Mouse (Mus musculus) liver, embryonic 12.5 days (tissue): Measurements from ENCODE around the gene Slc7a14. TPM values are rescaled to one million over a fixed set of nuclear protein-coding genes. Genes with fewer than 3 reads are reported as not detected.
"Not testable (repeated sequence)": the region's sequence is repeated elsewhere in the genome, so short reads cannot be mapped to it uniquely, and the experiment has no call there.

Source experiments
- ATAC-seq: fragments of 200-750 bp; cut with Nextera tagmentation; 2 replicates; pipeline ENCODE4 v1.8.0; 2017; ENCODE audit warnings: moderate number of reproducible peaks, mild to moderate bottlenecking, moderate library complexity
- H3K27ac ChIP-seq: fragments of 300-500 bp; sonication (generic); 2 replicates; pipeline ENCODE4 v1.5.1; 2016; ENCODE audit warnings: mild to moderate bottlenecking
- H3K27me3 ChIP-seq: fragments of 300-500 bp; sonication (generic); replicated peaks from 2 replicates; pipeline ENCODE4 v1.6.1; 2016; ENCODE audit warnings: mild to moderate bottlenecking, moderate library complexity
- H3K36me3 ChIP-seq: fragments of 300-500 bp; sonication (generic); 2 replicates; pipeline ENCODE4 v1.6.1; 2016; ENCODE audit warnings: mild to moderate bottlenecking, moderate library complexity
- H3K4me1 ChIP-seq: fragments of 300-500 bp; sonication (generic); 2 replicates; pipeline ENCODE4 v1.6.1; 2016
- H3K4me2 ChIP-seq: fragments of 300-500 bp; sonication (generic); 2 replicates; pipeline ENCODE4 v1.6.1; 2016; ENCODE audit warnings: mild to moderate bottlenecking, moderate library complexity
- H3K4me3 ChIP-seq: fragments of 300-500 bp; sonication (generic); 2 replicates; pipeline ENCODE4 v1.5.1; 2016; ENCODE audit warnings: mild to moderate bottlenecking, moderate library complexity
- H3K9ac ChIP-seq: fragments of 300-500 bp; sonication (generic); 2 replicates; pipeline ENCODE4 v1.6.1; 2016; ENCODE audit warnings: mild to moderate bottlenecking, moderate library complexity
- H3K9me3 ChIP-seq: fragments of 300-500 bp; sonication (generic); replicated peaks from 2 replicates; pipeline ENCODE4 v1.6.1; 2016; ENCODE audit warnings: mild to moderate bottlenecking, moderate library complexity
- WGBS: fragments of 180-500 bp; shearing (Covaris S2); methylation state at CpG from one replicate; pipeline ENCODE4 v1.1.7; 2016; ENCODE audit not compliant: insufficient replicate concordance; 5-methylcytosine and 5-hydroxymethylcytosine counted together
- polyA plus RNA-seq: library from polyadenylated mRNA; unstranded; fragments of >200 nt; fragmentation: Nextera tagmentation; extraction: Ambion mirVana; gene quantifications from 2 replicates; pipeline ENCODE4 v1.2.1, GENCODE M21; 2016

Gene Slc7a14
- polyA plus RNA-seq, 1 experiment from 2014 or later = 0.07 TPM

- H3K27me3 ChIP-seq = no peaks in the 10 kb centered on the region
- no peaks in the 10 kb centered on the region for H3K9me3 ChIP-seq
- no peak overlapping the region for H3K4me2 ChIP-seq
- 52% methylated on average over 3 of the region's 3 CpGs for WGBS
- no peaks in the 10 kb centered on the region for H3K36me3 ChIP-seq
- H3K9ac ChIP-seq = no peak overlapping the region
- H3K4me1 ChIP-seq = no peaks in the 10 kb centered on the region
- no peak overlapping the region for H3K4me3 ChIP-seq
- ATAC-seq = no peak
- H3K27ac ChIP-seq = no peak overlapping the region
Observed at GRCm38 (mm10) chr3:31287421-31287948, 22.7 kb downstream of the Slc7a14 start.

- Histone ChIP-seq H3K27me3 (no peaks in the 10 kb centered on the region), H3K4me1 (no peaks in the 10 kb centered on the region), H3K4me2 (no peak overlapping the region), H3K36me3 (no peaks in the 10 kb centered on the region), H3K9ac (no peak overlapping the region), H3K9me3 (no peaks in the 10 kb centered on the region), H3K4me3 (no peak overlapping the region), H3K27ac (no peak overlapping the region)
- WGBS = 51% methylated on average over 2 of the region's 2 CpGs
- no peak for ATAC-seq
Observed at GRCm38 (mm10) chr3:31281116-31281515, 29.1 kb downstream of the Slc7a14 start.

GRCm38 (mm10) chr3:31274875-31275274 is 35.3 kb downstream of the Slc7a14 start:
- ATAC-seq = no peak
- no peaks in the 10 kb centered on the region for H3K27me3 ChIP-seq
- no peak overlapping the region for H3K4me3 ChIP-seq
- no peak overlapping the region for H3K27ac ChIP-seq
- WGBS = 48% methylated on average over 2 of the region's 2 CpGs
- no peak overlapping the region for H3K9ac ChIP-seq
- H3K36me3 ChIP-seq = no peaks in the 10 kb centered on the region
- no peaks in the 10 kb centered on the region for H3K9me3 ChIP-seq
- no peak overlapping the region for H3K4me2 ChIP-seq
- no peaks in the 10 kb centered on the region for H3K4me1 ChIP-seq

- H3K27me3 ChIP-seq, H3K4me2 ChIP-seq, H3K27ac ChIP-seq, H3K9ac ChIP-seq, H3K4me1 ChIP-seq, H3K4me3 ChIP-seq, H3K9me3 ChIP-seq, ATAC-seq, H3K36me3 ChIP-seq: not testable (repeated sequence)
Observed at GRCm38 (mm10) chr3:31273247-31273646, 36.9 kb downstream of the Slc7a14 start.

- Histone ChIP-seq H3K27me3 (no peaks in the 10 kb centered on the region), H3K36me3 (no peaks in the 10 kb centered on the region), H3K4me1 (no peaks in the 10 kb centered on the region), H3K27ac (no peak overlapping the region), H3K4me3 (no peak overlapping the region), H3K9ac (no peak overlapping the region), H3K4me2 (no peak overlapping the region), H3K9me3 (no peaks in the 10 kb centered on the region)
- ATAC-seq = no peak
- 57% methylated on average over 2 of the region's 2 CpGs for WGBS
Observed at GRCm38 (mm10) chr3:31272635-31273034, 37.5 kb downstream of the Slc7a14 start.

- 55% methylated on average over 4 of the region's 4 CpGs for WGBS
- no peak for ATAC-seq
- Histone ChIP-seq H3K4me1 (no peaks in the 10 kb centered on the region), H3K27ac (no peak overlapping the region), H3K9me3 (no peaks in the 10 kb centered on the region), H3K4me3 (no peak overlapping the region), H3K4me2 (no peak overlapping the region), H3K9ac (no peak overlapping the region), H3K27me3 (no peaks in the 10 kb centered on the region), H3K36me3 (no peaks in the 10 kb centered on the region)
Observed at GRCm38 (mm10) chr3:31269551-31270317, 40.4 kb downstream of the Slc7a14 start.

- Histone ChIP-seq H3K27me3 (no peaks in the 10 kb centered on the region), H3K9me3 (no peaks in the 10 kb centered on the region), H3K4me2 (no peak overlapping the region), H3K4me1 (no peaks in the 10 kb centered on the region), H3K36me3 (no peaks in the 10 kb centered on the region), H3K4me3 (no peak overlapping the region), H3K27ac (no peak overlapping the region), H3K9ac (no peak overlapping the region)
- no peak for ATAC-seq
- WGBS = 59% methylated on average over 2 of the region's 2 CpGs
Observed at GRCm38 (mm10) chr3:31267921-31268320, 42.3 kb downstream of the Slc7a14 start.

GRCm38 (mm10) chr3:31266941-31267340 is 43.2 kb downstream of the Slc7a14 start:
- no peak for ATAC-seq
- no peaks in the 10 kb centered on the region for H3K27me3 ChIP-seq
- H3K36me3 ChIP-seq = no peaks in the 10 kb centered on the region
- no peak overlapping the region for H3K4me3 ChIP-seq
- H3K4me1 ChIP-seq = no peaks in the 10 kb centered on the region
- no peak overlapping the region for H3K9ac ChIP-seq
- no peaks in the 10 kb centered on the region for H3K9me3 ChIP-seq
- H3K27ac ChIP-seq = no peak overlapping the region
- no peak overlapping the region for H3K4me2 ChIP-seq
- 68% methylated on average over 7 of the region's 7 CpGs for WGBS

- H3K4me3 ChIP-seq = no peak overlapping the region
- H3K27me3 ChIP-seq = no peaks in the 10 kb centered on the region
- ATAC-seq = no peak
- H3K4me2 ChIP-seq = no peak overlapping the region
- H3K9ac ChIP-seq = no peak overlapping the region
- 64% methylated on average over 3 of the region's 3 CpGs for WGBS
- no peaks in the 10 kb centered on the region for H3K36me3 ChIP-seq
- no peaks in the 10 kb centered on the region for H3K4me1 ChIP-seq
- H3K27ac ChIP-seq = no peak overlapping the region
- H3K9me3 ChIP-seq = no peaks in the 10 kb centered on the region
Observed at GRCm38 (mm10) chr3:31263535-31263934, 46.6 kb downstream of the Slc7a14 start.

GRCm38 (mm10) chr3:31261418-31262014 is 48.7 kb downstream of the Slc7a14 start:
- no peaks in the 10 kb centered on the region for H3K4me1 ChIP-seq
- H3K4me2 ChIP-seq = no peak overlapping the region
- WGBS = 59% methylated on average over 7 of the region's 7 CpGs
- no peaks in the 10 kb centered on the region for H3K27me3 ChIP-seq
- H3K9ac ChIP-seq = no peak overlapping the region
- no peak for ATAC-seq
- no peaks in the 10 kb centered on the region for H3K9me3 ChIP-seq
- H3K27ac ChIP-seq = no peak overlapping the region
- no peaks in the 10 kb centered on the region for H3K36me3 ChIP-seq
- no peak overlapping the region for H3K4me3 ChIP-seq

GRCm38 (mm10) chr3:31260964-31261346 is 49.2 kb downstream of the Slc7a14 start:
- no peak overlapping the region for H3K27ac ChIP-seq
- H3K27me3 ChIP-seq = no peaks in the 10 kb centered on the region
- H3K9ac ChIP-seq = no peak overlapping the region
- 48% methylated on average over 3 of the region's 3 CpGs for WGBS
- H3K4me3 ChIP-seq = no peak overlapping the region
- H3K9me3 ChIP-seq = no peaks in the 10 kb centered on the region
- no peaks in the 10 kb centered on the region for H3K36me3 ChIP-seq
- ATAC-seq = no peak
- H3K4me1 ChIP-seq = no peaks in the 10 kb centered on the region
- H3K4me2 ChIP-seq = no peak overlapping the region

- Histone ChIP-seq H3K9ac (no peak overlapping the region), H3K4me3 (no peak overlapping the region), H3K9me3 (no peaks in the 10 kb centered on the region), H3K4me2 (no peak overlapping the region), H3K27me3 (no peaks in the 10 kb centered on the region), H3K36me3 (no peaks in the 10 kb centered on the region), H3K27ac (no peak overlapping the region), H3K4me1 (no peaks in the 10 kb centered on the region)
- 33% methylated on average over 7 of the region's 7 CpGs for WGBS
- peak; percentile 70 for ATAC-seq
Observed at GRCm38 (mm10) chr3:31260329-31260963, 49.7 kb downstream of the Slc7a14 start.
